Mouse (Mus musculus) gastrocnemius, postnatal 14 days (tissue): Measurements from ENCODE around the gene Aunip. TPM values are rescaled to one million over a fixed set of nuclear protein-coding genes. Genes with fewer than 3 reads are reported as not detected.

ENCODE experiments used
- DNase-seq: peaks from one replicate; pipeline ENCODE4 v3.0.0; 2021; ENCODE audit warnings: mixed read lengths
- intact Hi-C: fragments of 180-260 bp; cut with DNase I; formaldehyde crosslinking; loops from one replicate; pipeline ENCODE4 v1.15.1; 2025; ENCODE audit warnings: low total_unique reads
- long read RNA-seq, 2 experiments: library from polyadenylated mRNA; stranded (forward); transcript quantifications; one replicate each; pipeline ENCODE4 v2.0.0; 2021
- total RNA-seq, 2 experiments: library from RNA; stranded (reverse); gene quantifications; 2 replicates each; pipeline ENCODE4 v1.2.3; 2021

Gene Aunip
- total RNA-seq: under 1 TPM; 0.29 to 0.86 TPM
- long read RNA-seq, experiment 1: 0 reads
- long read RNA-seq, experiment 2: 0 reads

GRCm38 (mm10) chr4:134510845-134511411, at the start of gene Aunip:
Aunip (plus strand) TSS chr4:134510999.
- peak; percentile 94 for DNase-seq
- intact Hi-C loops: no loop called here

- DNase-seq: no peak
- intact Hi-C loops: no loop called here
Measured at GRCm38 (mm10) chr4:134461252-134461651, 49.5 kb upstream of the Aunip start.

GRCm38 (mm10) chr4:134465789-134466188, 45.0 kb upstream of the Aunip start:
- intact Hi-C loops: no loop called here
- DNase-seq: no peak

- intact Hi-C loops: no loop called here
- no peak for DNase-seq
Measured at GRCm38 (mm10) chr4:134466381-134467262, 44.2 kb upstream of the Aunip start.

GRCm38 (mm10) chr4:134467435-134468214, 43.2 kb upstream of the Aunip start:
- intact Hi-C loops: no loop called here
- DNase-seq: no peak

- intact Hi-C loops: no loop called here
- DNase-seq: peak; percentile 95
Measured at GRCm38 (mm10) chr4:134468215-134468575, 42.6 kb upstream of the Aunip start, which contains the start of gene Stmn1. Stmn1 (plus strand) TSS chr4:134468320.

- DNase-seq: peak; percentile 94
- intact Hi-C loops: no loop called here
Measured at GRCm38 (mm10) chr4:134468578-134469266, 42.1 kb upstream of the Aunip start.

- intact Hi-C loops: no loop called here
- DNase-seq: no peak
Measured at GRCm38 (mm10) chr4:134469341-134469796, 41.4 kb upstream of the Aunip start.

- intact Hi-C loops: no loop called here
- no peak for DNase-seq
Measured at GRCm38 (mm10) chr4:134469985-134470384, 40.8 kb upstream of the Aunip start.

GRCm38 (mm10) chr4:134471469-134471868, 39.3 kb upstream of the Aunip start:
- intact Hi-C loops: no loop called here

GRCm38 (mm10) chr4:134473764-134474163, 37.0 kb upstream of the Aunip start:
- intact Hi-C loops: no loop called here
- DNase-seq: no peak

More at GRCm38 (mm10) chr4:134471469-134471868, 39.3 kb upstream of the Aunip start:
- no peak for DNase-seq

GRCm38 (mm10) chr4:134474240-134474639, 36.6 kb upstream of the Aunip start:
- no peak for DNase-seq
- intact Hi-C loops: no loop called here

- intact Hi-C loops: no loop called here
- DNase-seq: no peak
Measured at GRCm38 (mm10) chr4:134476899-134477298, 33.9 kb upstream of the Aunip start.

- peak; percentile 88 for DNase-seq
- intact Hi-C loops: loop anchor here (2.0 kb wide), 1 partner anchor 83 kb away; no protein-coding TSS in a partner anchor
Measured at GRCm38 (mm10) chr4:134478031-134478430, 32.8 kb upstream of the Aunip start.

GRCm38 (mm10) chr4:134479839-134480238, 31.0 kb upstream of the Aunip start:
- intact Hi-C loops: loop anchor here (2.0 to 10.0 kb wide), 2 partner anchors 85 to 225 kb away; partner anchors contain the start of gene Grrp1
- no peak for DNase-seq

GRCm38 (mm10) chr4:134480864-134481263, 29.9 kb upstream of the Aunip start:
- intact Hi-C loops: loop anchor here (10.0 kb wide), 1 partner anchor 226 kb away; the partner anchor contains the start of gene Grrp1
- peak; percentile 75 for DNase-seq

GRCm38 (mm10) chr4:134481270-134481669, 29.5 kb upstream of the Aunip start:
- DNase-seq: no peak
- intact Hi-C loops: loop anchor here (10.0 kb wide), 1 partner anchor 226 kb away; the partner anchor contains the start of gene Grrp1

- DNase-seq: no peak
- intact Hi-C loops: loop anchor here (10.0 kb wide), 1 partner anchor 228 kb away; the partner anchor contains the start of gene Grrp1
Measured at GRCm38 (mm10) chr4:134482442-134482841, 28.4 kb upstream of the Aunip start.
